Mouse (Mus musculus) frontal cortex, postnatal 14 days (tissue): Measurements from ENCODE around the gene Taz.

Experiments
- DNase-seq, 2 experiments: peaks; one replicate each; pipeline ENCODE4 v3.0.0; 2022; ENCODE audit warnings: low spot score in 2 of 2

The Taz gene

GRCm38 (mm10) chrX:74281041-74281731 lies 526 bp upstream of the Taz start:
- DNase-seq, result no peak

- peak; percentile 76 to 81 for DNase-seq
Observed at GRCm38 (mm10) chrX:74282395-74283091, 831 bp downstream of the Taz start.

GRCm38 (mm10) chrX:74283092-74283437 lies 1.4 kb downstream of the Taz start:
- no peak for DNase-seq

GRCm38 (mm10) chrX:74293431-74293830 lies 11.7 kb downstream of the Taz start:
- DNase-seq, result no peak

- peak; percentile 91 to 95 for DNase-seq
Observed at GRCm38 (mm10) chrX:74296538-74297448, 15.1 kb downstream of the Taz start, which contains the start of gene Atp6ap1. Gene Atp6ap1 (plus strand): TSS chrX:74297097.

GRCm38 (mm10) chrX:74298348-74298747 lies 16.6 kb downstream of the Taz start:
- DNase-seq, result no peak

- no peak for DNase-seq
Observed at GRCm38 (mm10) chrX:74299721-74300120, 18.0 kb downstream of the Taz start.

- peak; percentile 59 to 61 for DNase-seq
Observed at GRCm38 (mm10) chrX:74304867-74305700, 23.4 kb downstream of the Taz start, which contains the start of gene Gdi1. Gene Gdi1 (plus strand): TSS chrX:74304998.

GRCm38 (mm10) chrX:74312540-74313464 lies 31.1 kb downstream of the Taz start, which contains the start of gene Fam50a:
Gene Fam50a (plus strand): TSS chrX:74313033.
- peak; percentile 84 for DNase-seq

- DNase-seq, result peak; percentile 23 to 54
Observed at GRCm38 (mm10) chrX:74328725-74329161, 47.0 kb downstream of the Taz start, which contains the start of gene Plxna3. Gene Plxna3 (plus strand): TSS chrX:74329066.

GRCm38 (mm10) chrX:74329215-74329671 lies 47.5 kb downstream of the Taz start:
- no peak for DNase-seq

- no peak for DNase-seq
Observed at GRCm38 (mm10) chrX:74330166-74330930, 48.6 kb downstream of the Taz start.
